In the genomic region with DNA sequence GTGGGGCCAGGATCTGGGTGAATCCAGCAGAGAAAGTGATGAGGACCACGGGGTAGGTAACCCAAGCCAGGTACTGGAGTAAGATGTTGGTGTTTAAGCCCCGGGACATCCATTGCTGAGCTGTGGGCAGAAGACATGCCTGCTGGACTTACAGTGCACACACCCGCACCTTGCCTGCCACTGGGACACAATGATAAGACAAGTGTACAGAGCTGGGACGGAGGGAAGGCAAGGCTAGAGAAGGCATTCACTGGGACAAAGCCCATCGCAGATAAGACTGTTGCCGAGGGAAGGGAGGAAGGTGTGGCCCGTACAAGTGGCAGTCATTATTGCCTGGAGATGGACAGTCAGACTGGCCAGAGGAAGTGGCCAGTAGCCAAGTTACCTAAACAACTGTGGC, we compare ENCODE assay signal across 23 mouse cellular contexts. TPM values are rescaled to one million over a fixed set of nuclear protein-coding genes. Genes with fewer than 3 reads are reported as not detected.
DNase-seq lines count a peak whose midpoint lies in the region; ATAC-seq and TF ChIP-seq lines count a peak whose summit lies in the region.
"Had no signal": no experiment of that assay in that cellular context is flagged by ENCODE, and none has a peak within 500 bp of the region (broad histone marks: within the 10 kb centered on the region; RNA-seq: fewer than 3 reads in every experiment).

No protein-coding gene starts in this region.

- no peaks in the 10 kb centered on the region for H3K9me3 ChIP-seq in heart, embryonic 12.5 days (replicated peaks)
- no peaks in the 10 kb centered on the region for H3K9me3 ChIP-seq in MEL (replicated peaks; ENCODE audit: insufficient read depth, low read length)
- no peaks in the 10 kb centered on the region for H3K9me3 ChIP-seq in erythroblast, embryonic 14.5 days (ENCODE audit: control insufficient read depth, low read length)
- H3K9me3 ChIP-seq in liver, embryonic 15.5 days (replicated peaks) = no peaks in the 10 kb centered on the region
- H3K9me3 ChIP-seq in hindbrain, postnatal 0 days (ENCODE audit: low read length) = no peaks in the 10 kb centered on the region
- H3K9me3 ChIP-seq: embryonic facial prominence, embryonic 13.5 days; forebrain, embryonic 10.5 days; heart, embryonic 15.5 days; limb, embryonic 12.5 days; lung, embryonic 15.5 days; midbrain, embryonic 10.5 days had no signal

- H3K9ac ChIP-seq in heart, embryonic 12.5 days = no peak overlapping the region
- H3K9ac ChIP-seq in heart, adult 2 months (ENCODE audit: low read depth, low read length) = no peak overlapping the region
- H3K9ac ChIP-seq in MEL (ENCODE audit: control insufficient read depth, low read depth, low read length, poor library complexity, severe bottlenecking) = no peak overlapping the region
- H3K9ac ChIP-seq in liver, embryonic 15.5 days = peak overlapping the region; percentile 74
- H3K9ac ChIP-seq in hindbrain, postnatal 0 days (replicated peaks; ENCODE audit: low read length) = no peak overlapping the region
- H3K9ac ChIP-seq: heart, embryonic 15.5 days; lung, embryonic 15.5 days had no signal

- H3K27ac ChIP-seq in heart, embryonic 12.5 days (ENCODE audit: poor library complexity, severe bottlenecking) = no peak overlapping the region
- no peak overlapping the region for H3K27ac ChIP-seq in heart, adult 2 months
- H3K27ac ChIP-seq in MEL (ENCODE audit: control insufficient read depth, low read depth, low read length) = no peak overlapping the region
- peak overlapping the region; percentile 82 for H3K27ac ChIP-seq in liver, embryonic 15.5 days (replicated peaks)
- no peak overlapping the region for H3K27ac ChIP-seq in hindbrain, postnatal 0 days
- H3K27ac ChIP-seq: embryonic facial prominence, embryonic 13.5 days; forebrain, embryonic 10.5 days; heart, embryonic 15.5 days; limb, embryonic 12.5 days; lung, embryonic 15.5 days; midbrain, embryonic 10.5 days; stomach, postnatal 0 days had no signal

- TF ChIP-seq RAD21 in MEL (IDR thresholded peaks at IDR 0.05; ENCODE audit: low read depth, low read length) = no peak

- intact Hi-C loops in heart, adult 2 months (cut with DNase I) = no loop called here
- intact Hi-C loops in left cerebral cortex, postnatal 36 days (cut with DNase I) = no loop called here

- no peak for DNase-seq in heart, adult 2 months
- DNase-seq in MEL (ENCODE audit: low read depth, low spot score) = no peak
- no peak for DNase-seq in hindbrain, postnatal 0 days (ENCODE audit: low spot score)
- no peak for DNase-seq in left cerebral cortex, postnatal 36 days (ENCODE audit: low spot score in 2 of 2)
- DNase-seq in adrenal gland, postnatal 4 days (ENCODE audit: low spot score in 2 of 2) = no peak
- DNase-seq: adrenal gland, adult 2 months; cerebellum, adult 11 months; kidney, adult 8-10 months; kidney, postnatal 14 days; lung, postnatal 4 days had no signal

- peaks cover 33% of the 10 kb centered on the region for H3K36me3 ChIP-seq in heart, embryonic 12.5 days
- no peaks in the 10 kb centered on the region for H3K36me3 ChIP-seq in heart, adult 2 months (ENCODE audit: control insufficient read depth, insufficient read depth, low read length)
- peaks cover 0 to 5% of the 10 kb centered on the region in 2 experiments; a peak in 1 of 4 replicates for H3K36me3 ChIP-seq in MEL (ENCODE audit: control insufficient read depth in 1 of 2, insufficient read depth in 2 of 2, low read length in 2 of 2)
- H3K36me3 ChIP-seq in erythroblast, embryonic 14.5 days (ENCODE audit: control insufficient read depth) = peaks cover 63% of the 10 kb centered on the region
- peaks cover 49% of the 10 kb centered on the region for H3K36me3 ChIP-seq in liver, embryonic 15.5 days (replicated peaks)
- peaks cover 12% of the 10 kb centered on the region; the same call in 1 of the 2 replicates for H3K36me3 ChIP-seq in hindbrain, postnatal 0 days (ENCODE audit: insufficient read depth, low read length)
- H3K36me3 ChIP-seq: heart, embryonic 15.5 days had no signal

- H3K4me3 ChIP-seq in heart, embryonic 12.5 days = no peak overlapping the region
- H3K4me3 ChIP-seq in heart, adult 2 months = no peak overlapping the region
- no peak overlapping the region for H3K4me3 ChIP-seq in MEL (ENCODE audit: control insufficient read depth in 1 of 2, insufficient read depth in 1 of 2, low read depth in 2 of 2, low read length in 2 of 2)
- peak overlapping the region; percentile 80 for H3K4me3 ChIP-seq in erythroblast, embryonic 14.5 days (replicated peaks)
- H3K4me3 ChIP-seq in liver, embryonic 15.5 days (replicated peaks) = peak overlapping the region; percentile 77
- no peak overlapping the region for H3K4me3 ChIP-seq in hindbrain, postnatal 0 days (ENCODE audit: low read length)
- H3K4me3 ChIP-seq: embryonic facial prominence, embryonic 13.5 days; heart, embryonic 15.5 days; limb, embryonic 12.5 days; lung, embryonic 15.5 days; midbrain, embryonic 10.5 days had no signal

- WGBS in heart, embryonic 12.5 days = 61% methylated on average over 7 of the region's 7 CpGs
- WGBS in heart, adult 2 months = 75% methylated on average over 7 of the region's 7 CpGs
- 26% methylated on average over 7 of the region's 7 CpGs for WGBS in liver, embryonic 15.5 days (ENCODE audit: insufficient replicate concordance)
- 83% methylated on average over 7 of the region's 7 CpGs for WGBS in hindbrain, postnatal 0 days

- H3K4me2 ChIP-seq in heart, embryonic 12.5 days = peak overlapping the region; percentile 82; the same call in 1 of the 2 replicates
- H3K4me2 ChIP-seq in liver, embryonic 15.5 days = peak overlapping the region; percentile 100
- H3K4me2 ChIP-seq in hindbrain, postnatal 0 days (ENCODE audit: low read depth, low read length) = no peak overlapping the region
- H3K4me2 ChIP-seq: heart, embryonic 15.5 days; lung, embryonic 15.5 days had no signal

- TF ChIP-seq POLR2A in heart, adult 2 months (IDR thresholded peaks at IDR 0.05; ENCODE audit: insufficient read depth, low read depth, low read length) = no peak
- no peak for TF ChIP-seq POLR2A in MEL (IDR thresholded peaks at IDR 0.05; ENCODE audit: control insufficient read depth in 1 of 2, insufficient read depth in 1 of 2, low read depth in 1 of 2, low read length in 2 of 2, poor library complexity in 1 of 2)

- TF ChIP-seq EP300 in heart, adult 2 months (IDR thresholded peaks at IDR 0.05; ENCODE audit: insufficient read depth, low read depth, low read length) = no peak
- TF ChIP-seq EP300 in MEL (IDR thresholded peaks at IDR 0.05; ENCODE audit: low read depth in 1 of 2, low read length in 2 of 2) = no peak

- ATAC-seq in heart, embryonic 12.5 days (ENCODE audit: insufficient number of reproducible peaks, low FRiP score) = no peak
- ATAC-seq in liver, embryonic 15.5 days (ENCODE audit: insufficient read depth) = peak; percentile 14
- ATAC-seq in hindbrain, postnatal 0 days = no peak

- no peaks in the 10 kb centered on the region for H3K79me2 ChIP-seq in heart, adult 2 months (replicated peaks; ENCODE audit: control insufficient read depth, insufficient read depth, low read length)
- peaks cover 2% of the 10 kb centered on the region; the same call in 1 of the 2 replicates for H3K79me2 ChIP-seq in MEL (ENCODE audit: control insufficient read depth, insufficient read depth, low read length, poor library complexity)

- no peaks in the 10 kb centered on the region for H3K27me3 ChIP-seq in heart, embryonic 12.5 days (replicated peaks)
- H3K27me3 ChIP-seq in heart, adult 2 months (ENCODE audit: control insufficient read depth, insufficient read depth, low read length) = no peaks in the 10 kb centered on the region
- H3K27me3 ChIP-seq in MEL (ENCODE audit: control insufficient read depth in 1 of 2, insufficient read depth in 2 of 2, low read length in 2 of 2) = no peaks in the 10 kb centered on the region
- H3K27me3 ChIP-seq in erythroblast, embryonic 14.5 days (ENCODE audit: control insufficient read depth) = no peaks in the 10 kb centered on the region
- H3K27me3 ChIP-seq in liver, embryonic 15.5 days = no peaks in the 10 kb centered on the region
- no peaks in the 10 kb centered on the region for H3K27me3 ChIP-seq in hindbrain, postnatal 0 days (ENCODE audit: insufficient read depth, low read length)
- H3K27me3 ChIP-seq: embryonic facial prominence, embryonic 13.5 days; heart, embryonic 15.5 days; limb, embryonic 12.5 days; lung, embryonic 15.5 days had no signal

- H3K4me1 ChIP-seq in heart, embryonic 12.5 days (replicated peaks) = peaks cover 38% of the 10 kb centered on the region
- H3K4me1 ChIP-seq in heart, adult 2 months (ENCODE audit: control insufficient read depth, insufficient read depth, low read length) = peaks cover 2% of the 10 kb centered on the region
- peaks cover 0 to 17% of the 10 kb centered on the region in 2 experiments; a peak in 3 of 4 replicates for H3K4me1 ChIP-seq in MEL (ENCODE audit: control insufficient read depth in 1 of 2, insufficient read depth in 2 of 2, low read length in 2 of 2)
- H3K4me1 ChIP-seq in erythroblast, embryonic 14.5 days (ENCODE audit: control insufficient read depth) = peaks cover 100% of the 10 kb centered on the region
- peaks cover 95% of the 10 kb centered on the region for H3K4me1 ChIP-seq in liver, embryonic 15.5 days (replicated peaks)
- peaks cover 18% of the 10 kb centered on the region; the same call in 1 of the 2 replicates for H3K4me1 ChIP-seq in hindbrain, postnatal 0 days (ENCODE audit: insufficient read depth, low read length)

- TF ChIP-seq CTCF in heart, adult 2 months (IDR thresholded peaks at IDR 0.05) = no peak
- TF ChIP-seq CTCF in MEL (IDR thresholded peaks at IDR 0.05 in 2 of 3, conservative IDR thresholded peaks at IDR 0.05 in 1 of 3; ENCODE audit: control insufficient read depth in 1 of 3, insufficient read depth in 1 of 3, low read depth in 2 of 3, low read length in 3 of 3, poor library complexity in 1 of 3, severe bottlenecking in 1 of 3) = no peak
- no peak for TF ChIP-seq CTCF in hindbrain, postnatal 0 days (IDR thresholded peaks at IDR 0.05; ENCODE audit: low read depth)

RNA-seq across cellular contexts. Expression of gene Polr2h, which starts 4.6 kb away (rescaled TPM):
- polyA plus RNA-seq in heart, embryonic 12.5 days (2016; fragmentation: Nextera tagmentation; extraction: Ambion mirVana) = 45.0 and 50.5 TPM in 2 replicates
- 1 to 10 TPM; 9.0 TPM for total RNA-seq in heart, adult 2 months (2021)
- 11.8 and 12.6 TPM in 2 replicates for polyA plus RNA-seq in heart, adult 2 months (2012; rRNA removed)
- 174 and 180 TPM in 2 replicates for total RNA-seq in MEL (2012; rRNA removed)
- 10 to 100 TPM in 1 of 2 experiments, not detected in 1; 95.4 TPM for polyA plus RNA-seq in MEL (2012; ENCODE audit: insufficient read depth in 1 of 2, insufficient read length in 2 of 2, low read depth in 1 of 2, low replicate concordance in 2 of 2, missing spikeins in 1 of 2)
- polyA plus RNA-seq in erythroblast, embryonic 14.5 days (2012) = 0.25 TPM in 1 of 2 replicates, not detected in the other
- 36.4 and 39.3 TPM in 2 replicates for polyA plus RNA-seq in liver, embryonic 15.5 days (2015; fragmentation: Nextera tagmentation; extraction: Ambion mirVana)
- total RNA-seq in hindbrain, postnatal 0 days (2014; rRNA removed) = 25.5 and 29.2 TPM in 2 replicates
- 88.6 and 90.8 TPM in 2 replicates for polyA plus RNA-seq in hindbrain, postnatal 0 days (2015; fragmentation: Nextera tagmentation; extraction: Ambion mirVana)
- 10 to 100 TPM; 21.7 to 25.5 TPM for total RNA-seq in left cerebral cortex, postnatal 36 days (2021)
- total RNA-seq in adrenal gland, postnatal 4 days (2021) = 10 to 100 TPM; 39.8 to 41.0 TPM

RNA-seq across cellular contexts. Expression of gene Clcn2, which starts 4.7 kb away (rescaled TPM):
- 6.2 and 7.0 TPM in 2 replicates for polyA plus RNA-seq in heart, embryonic 12.5 days (2016; fragmentation: Nextera tagmentation; extraction: Ambion mirVana)
- total RNA-seq in heart, adult 2 months (2021) = 1 to 10 TPM; 1.3 to 1.8 TPM
- polyA plus RNA-seq in heart, adult 2 months (2012; rRNA removed) = 5.9 and 8.0 TPM in 2 replicates
- 3.6 and 5.4 TPM in 2 replicates for total RNA-seq in MEL (2012; rRNA removed)
- polyA plus RNA-seq in MEL (2012; ENCODE audit: insufficient read depth in 1 of 2, insufficient read length in 2 of 2, low read depth in 1 of 2, low replicate concordance in 2 of 2, missing spikeins in 1 of 2) = 1 to 10 TPM in 1 of 2 experiments, not detected in 1; 9.4 TPM
- polyA plus RNA-seq in erythroblast, embryonic 14.5 days (2012) = 1.8 and 3.3 TPM in 2 replicates
- polyA plus RNA-seq in liver, embryonic 15.5 days (2015; fragmentation: Nextera tagmentation; extraction: Ambion mirVana) = 9.5 and 13.7 TPM in 2 replicates
- 57.0 and 74.6 TPM in 2 replicates for total RNA-seq in hindbrain, postnatal 0 days (2014; rRNA removed)
- 18.5 and 21.2 TPM in 2 replicates for polyA plus RNA-seq in hindbrain, postnatal 0 days (2015; fragmentation: Nextera tagmentation; extraction: Ambion mirVana)
- 10 to 100 TPM; 59.1 to 72.2 TPM for total RNA-seq in left cerebral cortex, postnatal 36 days (2021)
- total RNA-seq in adrenal gland, postnatal 4 days (2021) = 10 to 100 TPM; 49.6 to 57.3 TPM

RNA-seq across cellular contexts. Expression of gene Fam131a, which starts 19.8 kb away (rescaled TPM):
- polyA plus RNA-seq in heart, embryonic 12.5 days (2016; fragmentation: Nextera tagmentation; extraction: Ambion mirVana) = 4.0 and 5.2 TPM in 2 replicates
- total RNA-seq in heart, adult 2 months (2021) = 10 to 100 TPM; 22.2 to 24.6 TPM
- polyA plus RNA-seq in heart, adult 2 months (2012; rRNA removed) = 31.3 and 40.5 TPM in 2 replicates
- not detected in 2 replicates for total RNA-seq in MEL (2012; rRNA removed)
- not detected for polyA plus RNA-seq in MEL (2012; ENCODE audit: insufficient read depth in 1 of 2, insufficient read length in 2 of 2, low read depth in 1 of 2, low replicate concordance in 2 of 2, missing spikeins in 1 of 2)
- polyA plus RNA-seq in erythroblast, embryonic 14.5 days (2012) = 0.26 and 0.29 TPM in 2 replicates
- polyA plus RNA-seq in liver, embryonic 15.5 days (2015; fragmentation: Nextera tagmentation; extraction: Ambion mirVana) = 1.3 and 1.8 TPM in 2 replicates
- total RNA-seq in hindbrain, postnatal 0 days (2014; rRNA removed) = 130 and 147 TPM in 2 replicates
- 49.0 and 55.4 TPM in 2 replicates for polyA plus RNA-seq in hindbrain, postnatal 0 days (2015; fragmentation: Nextera tagmentation; extraction: Ambion mirVana)
- total RNA-seq in left cerebral cortex, postnatal 36 days (2021) = 100 to 1,000 TPM; 303 to 372 TPM
- total RNA-seq in adrenal gland, postnatal 4 days (2021) = 10 to 100 TPM; 14.4 to 15.4 TPM
- total RNA-seq: common myeloid progenitor, adult 5-6 weeks had no signal

RNA-seq across cellular contexts. Expression of gene Chrd, which starts 20.0 kb away (rescaled TPM):
- polyA plus RNA-seq in heart, embryonic 12.5 days (2016; fragmentation: Nextera tagmentation; extraction: Ambion mirVana) = 0.54 and 0.94 TPM in 2 replicates
- total RNA-seq in heart, adult 2 months (2021) = 1 to 10 TPM; 2.0 to 2.2 TPM
- polyA plus RNA-seq in heart, adult 2 months (2012; rRNA removed) = 3.6 and 4.8 TPM in 2 replicates
- total RNA-seq in MEL (2012; rRNA removed) = not detected in 2 replicates
- polyA plus RNA-seq in MEL (2012; ENCODE audit: insufficient read depth in 1 of 2, insufficient read length in 2 of 2, low read depth in 1 of 2, low replicate concordance in 2 of 2, missing spikeins in 1 of 2) = not detected
- not detected in 2 replicates for polyA plus RNA-seq in erythroblast, embryonic 14.5 days (2012)
- 0.37 and 0.47 TPM in 2 replicates for polyA plus RNA-seq in liver, embryonic 15.5 days (2015; fragmentation: Nextera tagmentation; extraction: Ambion mirVana)
- 32.0 and 35.5 TPM in 2 replicates for total RNA-seq in hindbrain, postnatal 0 days (2014; rRNA removed)
- 6.2 and 7.0 TPM in 2 replicates for polyA plus RNA-seq in hindbrain, postnatal 0 days (2015; fragmentation: Nextera tagmentation; extraction: Ambion mirVana)
- 10 to 100 TPM; 33.6 to 46.4 TPM for total RNA-seq in left cerebral cortex, postnatal 36 days (2021)
- total RNA-seq in adrenal gland, postnatal 4 days (2021) = 10 to 100 TPM; 14.8 to 17.1 TPM
- total RNA-seq: CH12.LX; common myeloid progenitor, adult 5-6 weeks; hematopoietic stem cell, adult 5-6 weeks had no signal

RNA-seq across cellular contexts. Expression of gene Thpo, which starts 21.4 kb away (rescaled TPM):
- polyA plus RNA-seq in heart, embryonic 12.5 days (2016; fragmentation: Nextera tagmentation; extraction: Ambion mirVana) = 0.14 and 0.22 TPM in 2 replicates
- under 1 TPM in 1 of 2 experiments, not detected in 1; 0.18 TPM for total RNA-seq in heart, adult 2 months (2021)
- polyA plus RNA-seq in heart, adult 2 months (2012; rRNA removed) = 0.41 and 0.84 TPM in 2 replicates
- not detected in 2 replicates for total RNA-seq in MEL (2012; rRNA removed)
- polyA plus RNA-seq in MEL (2012; ENCODE audit: insufficient read depth in 1 of 2, insufficient read length in 2 of 2, low read depth in 1 of 2, low replicate concordance in 2 of 2, missing spikeins in 1 of 2) = not detected
- not detected in 2 replicates for polyA plus RNA-seq in erythroblast, embryonic 14.5 days (2012)
- 5.0 and 5.6 TPM in 2 replicates for polyA plus RNA-seq in liver, embryonic 15.5 days (2015; fragmentation: Nextera tagmentation; extraction: Ambion mirVana)
- total RNA-seq in hindbrain, postnatal 0 days (2014; rRNA removed) = 1.0 and 1.3 TPM in 2 replicates
- polyA plus RNA-seq in hindbrain, postnatal 0 days (2015; fragmentation: Nextera tagmentation; extraction: Ambion mirVana) = 1.4 and 1.6 TPM in 2 replicates
- total RNA-seq in left cerebral cortex, postnatal 36 days (2021) = 1 to 10 TPM; 2.9 to 7.8 TPM
- total RNA-seq in adrenal gland, postnatal 4 days (2021) = 1 to 10 TPM; 3.8 to 5.0 TPM
- total RNA-seq: common myeloid progenitor, adult 5-6 weeks; hematopoietic stem cell, adult 5-6 weeks had no signal

Comparison
In these comparisons a context has a peak if more than half of its experiments do, and no peak if none do; other contexts are left out.
1. H3K4me3 ChIP-seq: peak in erythroblast, embryonic 14.5 days (single experiment) and liver, embryonic 15.5 days (single experiment); none in heart, embryonic 12.5 days (single experiment), heart, adult 2 months (single experiment), MEL (0 of 2) and hindbrain, postnatal 0 days (single experiment).